Mouse (Mus musculus) bone marrow macrophage, adult 2 months (primary cell): ENCODE results near the gene Rimbp2.

Experiments used
- CTCF ChIP-seq: IDR thresholded peaks from 2 replicates; pipeline ENCODE4 v1.5.1; 2012; ENCODE audit warnings: low read depth, mild to moderate bottlenecking, low read length, moderate library complexity
- POLR2A ChIP-seq: IDR thresholded peaks from 2 replicates; pipeline ENCODE4 v1.6.1; 2012; ENCODE audit warnings: mild to moderate bottlenecking, low read depth, low read length, borderline replicate concordance

DNA sequence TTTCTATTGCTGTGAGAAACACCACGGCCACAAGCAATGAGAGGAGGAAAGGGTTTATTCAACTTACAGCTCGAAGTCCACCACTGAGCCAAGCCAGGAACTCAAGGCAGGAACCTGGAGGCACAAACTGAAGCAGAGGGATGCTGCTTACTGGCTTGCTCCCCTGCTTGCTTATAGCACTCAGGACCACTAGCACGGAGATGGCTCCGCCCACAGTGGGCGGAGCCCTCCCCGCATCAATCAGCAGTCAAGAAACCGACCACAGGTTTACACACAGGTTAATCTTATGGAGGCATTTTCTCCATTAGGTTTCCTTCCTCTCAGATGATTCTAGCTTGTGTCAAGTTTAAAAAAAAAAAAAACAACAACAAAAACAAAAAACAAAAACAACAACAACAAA, 27.6 kb upstream of the Rimbp2 start:
- no peak for TF ChIP-seq CTCF
- no peak for TF ChIP-seq POLR2A
